In genomic region chr10:58798156-58798555, GRCm38 (mm10) we compare ENCODE assay signal across 23 mouse cellular contexts. TPM values are rescaled to one million over a fixed set of nuclear protein-coding genes. Genes with fewer than 3 reads are reported as not detected.
DNase-seq lines count a peak whose midpoint lies in the region; ATAC-seq and TF ChIP-seq lines count a peak whose summit lies in the region.
"Had no signal": no experiment of that assay in that cellular context is flagged by ENCODE, and none has a peak within 500 bp of the region (broad histone marks: within the 10 kb centered on the region; RNA-seq: fewer than 3 reads in every experiment).

No protein-coding gene starts in this region.

- H3K9ac ChIP-seq in heart, embryonic 12.5 days, result no peak overlapping the region
- H3K9ac ChIP-seq in midbrain, postnatal 0 days (replicated peaks; ENCODE audit: low read length, poor library complexity, severe bottlenecking), result no peak overlapping the region
- H3K9ac ChIP-seq in midbrain, embryonic 13.5 days (replicated peaks), result no peak overlapping the region
- H3K9ac ChIP-seq: limb, embryonic 12.5 days; liver, postnatal 0 days; neural tube, embryonic 12.5 days had no signal

- ATAC-seq in heart, embryonic 12.5 days (ENCODE audit: insufficient number of reproducible peaks, low FRiP score), result no peak
- ATAC-seq in midbrain, postnatal 0 days (ENCODE audit: low FRiP score), result peak; percentile 54; the same call in 1 of the 2 replicates
- no peak for ATAC-seq in midbrain, embryonic 13.5 days
- ATAC-seq: intestine, postnatal 0 days; liver, postnatal 0 days; lung, postnatal 0 days had no signal

- DNase-seq in heart, adult 8-10 months (ENCODE audit: low spot score), result no peak
- DNase-seq in layer of hippocampus, adult 2 months (ENCODE audit: low spot score in 2 of 2), result peak in 1 of 2 experiments; percentile 37
- no peak for DNase-seq in layer of hippocampus, adult 8-10 months (ENCODE audit: low spot score in 2 of 2)
- peak; percentile 56 for DNase-seq in midbrain, postnatal 0 days (ENCODE audit: low spot score)
- DNase-seq in testis, postnatal 10 days (ENCODE audit: low spot score), result no peak
- DNase-seq: adrenal gland, adult 2 months; B cell, adult 2 months; cerebellum, adult 18-20 months; cerebellum, postnatal 14 days; gastrocnemius, adult 2 months; heart, postnatal 14 days; kidney, postnatal 25 days; liver, postnatal 0 days had no signal

- H3K27ac ChIP-seq in heart, embryonic 12.5 days (ENCODE audit: poor library complexity, severe bottlenecking), result no peak overlapping the region
- peak overlapping the region; percentile 67 for H3K27ac ChIP-seq in layer of hippocampus, adult 2 months
- no peak overlapping the region for H3K27ac ChIP-seq in midbrain, postnatal 0 days (ENCODE audit: low read depth, low read length)
- H3K27ac ChIP-seq in midbrain, embryonic 13.5 days, result no peak overlapping the region
- H3K27ac ChIP-seq: gastrocnemius, adult 2 months; limb, embryonic 12.5 days; macrophage; neural tube, embryonic 12.5 days; stomach, postnatal 0 days had no signal

- peaks cover 19% of the 10 kb centered on the region for H3K4me1 ChIP-seq in heart, embryonic 12.5 days (replicated peaks)
- H3K4me1 ChIP-seq in midbrain, postnatal 0 days (ENCODE audit: insufficient read depth, low read length), result no peaks in the 10 kb centered on the region
- H3K4me1 ChIP-seq in midbrain, embryonic 13.5 days (replicated peaks), result no peaks in the 10 kb centered on the region
- H3K4me1 ChIP-seq: limb, embryonic 12.5 days had no signal

- WGBS in heart, embryonic 12.5 days, result 88% methylated on average over 3 of the region's 3 CpGs
- WGBS in midbrain, postnatal 0 days, result 72% methylated on average over 3 of the region's 3 CpGs
- WGBS in midbrain, embryonic 13.5 days, result 91% methylated on average over 3 of the region's 3 CpGs

- no peaks in the 10 kb centered on the region for H3K36me3 ChIP-seq in heart, embryonic 12.5 days
- no peaks in the 10 kb centered on the region for H3K36me3 ChIP-seq in midbrain, postnatal 0 days (ENCODE audit: insufficient read depth, low read length)
- H3K36me3 ChIP-seq in midbrain, embryonic 13.5 days, result no peaks in the 10 kb centered on the region
- H3K36me3 ChIP-seq: limb, embryonic 12.5 days; neural tube, embryonic 12.5 days had no signal

- no peak overlapping the region for H3K4me3 ChIP-seq in heart, embryonic 12.5 days
- H3K4me3 ChIP-seq in layer of hippocampus, adult 2 months, result no peak overlapping the region
- H3K4me3 ChIP-seq in midbrain, postnatal 0 days (ENCODE audit: low read depth, low read length), result no peak overlapping the region
- no peak overlapping the region for H3K4me3 ChIP-seq in midbrain, embryonic 13.5 days (replicated peaks)
- H3K4me3 ChIP-seq: gastrocnemius, adult 2 months; limb, embryonic 12.5 days; neural tube, embryonic 12.5 days had no signal

- TF ChIP-seq CTCF in layer of hippocampus, adult 2 months (conservative IDR thresholded peaks at IDR 0.05), result no peak
- TF ChIP-seq CTCF in midbrain, postnatal 0 days (IDR thresholded peaks at IDR 0.05), result no peak

- H3K4me2 ChIP-seq in heart, embryonic 12.5 days, result peak overlapping the region; percentile 15; the same call in 1 of the 2 replicates
- H3K4me2 ChIP-seq in midbrain, postnatal 0 days (ENCODE audit: low read depth, low read length, poor library complexity, severe bottlenecking), result no peak overlapping the region
- no peak overlapping the region for H3K4me2 ChIP-seq in midbrain, embryonic 13.5 days (replicated peaks)
- H3K4me2 ChIP-seq: limb, embryonic 12.5 days; liver, embryonic 11.5 days; neural tube, embryonic 12.5 days had no signal

- peaks cover 8% of the 10 kb centered on the region; the same call in 1 of the 2 replicates for H3K9me3 ChIP-seq in heart, embryonic 12.5 days (replicated peaks)
- H3K9me3 ChIP-seq in midbrain, postnatal 0 days (ENCODE audit: low read length), result no peaks in the 10 kb centered on the region
- H3K9me3 ChIP-seq in midbrain, embryonic 13.5 days, result no peaks in the 10 kb centered on the region
- H3K9me3 ChIP-seq: limb, embryonic 12.5 days; neural tube, embryonic 12.5 days had no signal

- H3K27me3 ChIP-seq in heart, embryonic 12.5 days (replicated peaks), result peaks cover 10% of the 10 kb centered on the region; the same call in 1 of the 2 replicates
- H3K27me3 ChIP-seq in midbrain, postnatal 0 days (ENCODE audit: insufficient read depth, low read length), result no peaks in the 10 kb centered on the region
- H3K27me3 ChIP-seq in midbrain, embryonic 13.5 days, result no peaks in the 10 kb centered on the region
- H3K27me3 ChIP-seq: limb, embryonic 12.5 days; neural tube, embryonic 12.5 days had no signal

RNA-seq across cellular contexts. Expression of gene Sh3rf3, which starts 15.0 kb away (rescaled TPM):
- 0.17 and 0.71 TPM in 2 replicates for polyA plus RNA-seq in heart, embryonic 12.5 days (2016; fragmentation: Nextera tagmentation; extraction: Ambion mirVana)
- total RNA-seq in heart, adult 8-10 months (2022), result 1 to 10 TPM in 2 of 4 experiments, under 1 TPM in 2; 0.95 to 1.6 (median 0.98) TPM
- 10 to 100 TPM; 33.4 to 34.5 TPM for total RNA-seq in layer of hippocampus, adult 2 months (2021)
- total RNA-seq in layer of hippocampus, adult 8-10 months (2022), result 10 to 100 TPM; 28.2 to 38.0 (median 32.1) TPM
- 21.5 and 31.9 TPM in 2 replicates for total RNA-seq in midbrain, postnatal 0 days (2014; rRNA removed)
- polyA plus RNA-seq in midbrain, postnatal 0 days (2015; fragmentation: Nextera tagmentation; extraction: Ambion mirVana), result 2.8 and 4.6 TPM in 2 replicates
- polyA plus RNA-seq in midbrain, embryonic 13.5 days (2015; fragmentation: Nextera tagmentation; extraction: Ambion mirVana), result 1.6 and 2.1 TPM in 2 replicates
- total RNA-seq: MEL had no signal
- polyA plus RNA-seq: liver, embryonic 11.5 days; liver, postnatal 0 days; macrophage had no signal
